Mouse (Mus musculus): Measurements from ENCODE around the gene Mink1. TPM values are rescaled to one million over a fixed set of nuclear protein-coding genes. Genes with fewer than 3 reads are reported as not detected.

Mink1 gene
- polyA plus RNA-seq (2012; rRNA removed) = 111 and 120 TPM in 2 replicates

DNA sequence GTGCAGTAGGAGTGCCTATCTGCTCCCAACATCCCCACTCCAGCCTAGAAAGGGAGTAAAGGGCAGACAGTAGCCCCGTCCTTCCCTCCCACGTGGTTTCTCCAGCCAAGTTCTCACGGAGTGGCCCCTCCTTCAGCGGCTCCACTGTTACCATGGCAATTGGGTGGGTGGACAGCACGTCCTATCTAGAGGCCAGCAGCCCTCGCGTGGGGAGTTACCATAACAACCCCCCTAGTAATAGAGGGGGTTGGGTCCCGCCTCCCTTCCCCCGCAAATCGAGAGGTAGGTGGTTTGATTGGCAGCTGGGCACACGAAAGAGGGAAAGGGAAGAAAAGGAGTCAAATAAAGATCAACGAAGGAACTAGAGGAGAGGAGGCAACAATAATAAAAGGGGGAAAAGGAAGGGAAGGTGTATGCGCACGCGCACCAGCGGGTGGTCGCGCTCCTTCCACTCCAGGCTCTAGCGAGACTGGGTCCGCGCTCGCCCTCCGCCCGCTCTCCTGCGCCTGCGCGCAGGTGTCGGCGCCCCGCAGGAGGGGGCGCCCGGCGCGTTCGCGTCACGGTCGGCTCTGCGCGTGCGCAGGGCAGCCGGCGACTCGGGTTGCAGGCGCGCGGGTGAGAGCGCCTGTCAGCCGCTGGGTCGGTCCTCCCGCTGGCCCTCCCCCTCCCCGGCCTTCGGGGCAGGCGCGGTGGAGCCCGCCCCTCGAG is at the start of gene Mink1:
TSS of gene Mink1 (plus strand) at position 595 of the 708 bp plus-strand sequence.

DNA sequence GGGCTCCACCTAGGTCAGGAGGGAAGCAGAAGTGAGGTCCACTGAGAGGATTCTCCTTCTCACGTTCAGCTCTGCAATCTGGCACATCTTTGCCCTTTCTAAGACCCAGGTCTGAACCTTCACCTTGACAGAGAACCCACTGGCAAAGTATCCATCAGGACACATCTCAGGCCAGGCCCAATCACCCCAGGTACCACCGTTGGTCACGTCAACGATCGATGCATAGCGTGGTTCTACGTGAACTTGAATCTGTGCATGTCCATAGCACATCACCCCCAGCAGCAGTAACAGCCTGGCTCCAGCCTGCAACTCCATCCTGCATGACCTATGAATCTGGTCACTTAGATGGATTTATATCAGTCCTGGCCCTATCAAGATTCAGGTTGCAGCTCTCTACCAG is 48.4 kb upstream of the Mink1 start, which contains the start of gene Vmo1:
TSS of gene Vmo1 (minus strand) at position 329 of the 400 bp plus-strand sequence.

DNA sequence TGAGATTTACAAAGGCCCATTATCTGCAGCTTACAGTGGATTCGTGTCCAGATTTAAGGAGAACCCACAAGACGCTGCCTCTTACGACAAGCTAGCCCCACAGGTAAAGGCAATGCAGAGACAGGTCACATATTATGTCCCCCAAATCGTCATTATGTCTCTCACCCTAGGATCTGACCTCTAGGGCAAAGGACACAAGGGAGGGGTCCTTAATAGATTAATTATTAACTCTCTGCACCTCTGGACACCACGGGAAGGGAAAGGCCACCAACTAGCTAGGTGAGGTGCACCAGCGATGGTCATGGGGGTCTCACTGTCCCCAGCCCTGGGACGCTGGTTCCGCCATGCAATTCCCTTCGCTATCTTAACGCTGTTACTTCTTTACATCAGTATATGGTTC is 43.8 kb upstream of the Mink1 start, which contains the start of gene Gltpd2:
TSS of gene Gltpd2 (plus strand) at position 274 of the 400 bp plus-strand sequence.

GRCm38 (mm10) chr11:70525184-70525678 is 37.5 kb upstream of the Mink1 start, which contains the start of gene Psmb6:
Gene Psmb6, plus strand, starts transcription at chr11:70525367.

GRCm38 (mm10) chr11:70532839-70533238 is 29.8 kb upstream of the Mink1 start, which contains the start of gene Gm40193:
Gene Gm40193, minus strand, starts transcription at chr11:70532939.

DNA sequence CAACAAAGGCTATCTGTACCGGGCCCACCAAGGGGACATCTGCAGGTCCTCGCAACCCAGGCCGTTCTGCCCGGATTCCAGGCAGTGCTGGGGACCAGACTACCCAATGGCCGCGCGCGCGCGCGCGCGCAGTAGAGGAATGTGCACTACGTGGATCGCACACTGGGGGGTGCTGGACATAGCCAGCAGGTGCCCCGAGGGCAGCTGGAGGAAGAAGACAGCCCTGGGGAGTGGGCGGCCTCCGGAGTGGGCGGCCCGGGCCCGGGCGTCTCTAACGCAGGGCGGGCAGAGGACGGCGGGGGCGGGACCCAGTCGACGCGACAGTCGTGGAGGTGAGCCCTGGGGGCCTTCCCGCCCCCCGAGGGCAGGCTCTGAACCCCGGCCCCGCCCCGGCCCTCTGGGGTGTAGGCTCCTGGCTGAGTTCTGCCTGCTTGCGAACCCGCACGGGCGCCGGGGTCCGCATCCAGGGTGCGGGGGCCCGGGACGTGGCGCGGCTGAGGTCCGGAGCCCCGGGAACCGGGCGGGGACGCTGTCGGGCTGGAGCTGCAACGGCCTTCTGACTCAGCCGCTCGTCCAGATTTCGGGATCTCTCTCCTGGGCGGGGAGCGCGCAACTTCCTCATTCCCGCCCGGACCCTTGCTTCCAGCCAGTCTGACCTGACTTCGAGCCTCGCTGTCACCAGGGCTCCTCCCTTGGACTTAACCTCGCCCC is 22.6 kb upstream of the Mink1 start, which contains the start of gene Pld2:
TSS of gene Pld2 (plus strand) at position 188 of the 711 bp plus-strand sequence.

DNA sequence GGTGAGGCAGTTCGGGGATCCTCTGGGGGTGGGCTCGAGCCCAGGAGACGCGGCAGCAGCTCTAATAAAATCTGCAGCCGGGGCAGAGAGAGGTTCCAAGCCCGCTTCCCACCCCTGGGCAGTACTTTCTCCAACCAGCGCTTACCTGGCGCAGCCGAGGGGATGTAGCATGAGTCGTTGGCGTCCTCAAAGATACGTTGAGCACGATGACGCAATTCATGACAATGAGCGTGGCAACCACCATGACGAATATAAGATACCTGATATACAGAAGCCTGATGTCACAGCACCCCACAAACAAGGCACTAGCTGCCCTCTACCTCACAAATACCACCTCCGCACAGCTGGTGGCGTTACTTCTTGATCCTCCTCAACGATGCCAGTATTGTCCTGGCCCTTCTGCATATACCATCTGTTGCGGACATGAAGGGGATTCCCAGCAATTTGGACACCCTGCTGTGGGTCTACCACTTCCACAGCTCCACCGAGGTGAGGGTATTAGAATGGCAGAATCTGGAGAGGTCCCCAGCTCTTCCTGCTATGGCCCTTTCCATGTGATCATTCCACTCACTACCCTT is 52.9 kb downstream of the Mink1 start, which contains the start of gene 4930544D05Rik:
TSS of gene 4930544D05Rik (plus strand) at position 333 of the 578 bp plus-strand sequence.

DNA sequence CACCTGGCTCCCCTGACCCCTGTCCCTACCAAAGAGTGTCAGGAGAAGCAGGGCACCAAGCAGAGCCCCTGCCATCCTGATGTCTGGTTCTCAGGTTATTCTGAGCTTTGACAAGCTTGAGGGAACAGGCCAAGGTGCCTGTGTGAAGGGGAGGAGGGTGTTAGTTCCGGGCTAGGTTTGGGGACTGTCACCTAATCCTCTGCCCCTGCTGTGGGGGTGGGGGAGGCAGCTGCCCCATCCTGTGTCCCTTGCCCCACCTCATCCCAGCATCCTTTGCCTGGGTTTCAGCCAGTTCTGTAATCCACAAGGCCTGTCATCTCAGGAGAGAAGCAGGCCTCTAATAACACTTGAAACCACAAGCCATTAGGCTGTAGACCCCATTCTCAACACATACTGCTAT is 56.4 kb downstream of the Mink1 start, which contains the start of gene Chrne:
TSS of gene Chrne (minus strand) at position 116 of the 400 bp plus-strand sequence.

DNA sequence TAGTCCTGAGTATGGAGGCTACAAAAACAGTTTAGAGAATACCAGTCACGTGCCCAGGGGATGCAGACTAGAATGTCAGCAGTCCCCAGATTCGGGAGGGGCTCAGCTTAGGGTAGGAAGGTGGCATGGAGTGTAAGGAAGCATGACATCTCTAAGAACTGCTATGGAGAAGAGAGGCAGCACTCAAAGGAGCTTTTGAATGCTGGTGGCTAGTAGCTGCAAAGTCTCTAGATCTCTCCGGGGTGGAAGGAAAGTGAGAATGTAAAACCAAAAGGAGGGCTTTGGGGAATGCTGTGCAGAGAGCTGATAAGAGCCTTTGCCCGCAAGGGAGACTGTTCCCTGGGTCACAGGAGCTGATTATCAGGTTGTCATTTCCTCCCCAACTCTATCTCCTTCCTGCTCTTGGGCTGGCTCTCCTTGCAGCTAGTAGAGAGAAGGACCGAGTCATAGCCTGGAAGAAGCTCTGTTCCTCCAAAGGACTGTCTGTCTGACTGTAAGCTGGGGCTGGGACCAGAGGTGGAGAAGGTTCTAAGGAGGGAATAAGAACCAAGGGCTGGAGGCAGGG is 76.1 kb downstream of the Mink1 start, which contains the start of gene Gp1ba:
TSS of gene Gp1ba (plus strand) at position 409 of the 565 bp plus-strand sequence.

GRCm38 (mm10) chr11:70646691-70647650 is 84.3 kb downstream of the Mink1 start, which contains the start of the genes Rnf167 and Slc25a11:
Gene Rnf167, plus strand, starts transcription at chr11:70647235.
Gene Slc25a11, minus strand, starts transcription at chr11:70647479.

DNA sequence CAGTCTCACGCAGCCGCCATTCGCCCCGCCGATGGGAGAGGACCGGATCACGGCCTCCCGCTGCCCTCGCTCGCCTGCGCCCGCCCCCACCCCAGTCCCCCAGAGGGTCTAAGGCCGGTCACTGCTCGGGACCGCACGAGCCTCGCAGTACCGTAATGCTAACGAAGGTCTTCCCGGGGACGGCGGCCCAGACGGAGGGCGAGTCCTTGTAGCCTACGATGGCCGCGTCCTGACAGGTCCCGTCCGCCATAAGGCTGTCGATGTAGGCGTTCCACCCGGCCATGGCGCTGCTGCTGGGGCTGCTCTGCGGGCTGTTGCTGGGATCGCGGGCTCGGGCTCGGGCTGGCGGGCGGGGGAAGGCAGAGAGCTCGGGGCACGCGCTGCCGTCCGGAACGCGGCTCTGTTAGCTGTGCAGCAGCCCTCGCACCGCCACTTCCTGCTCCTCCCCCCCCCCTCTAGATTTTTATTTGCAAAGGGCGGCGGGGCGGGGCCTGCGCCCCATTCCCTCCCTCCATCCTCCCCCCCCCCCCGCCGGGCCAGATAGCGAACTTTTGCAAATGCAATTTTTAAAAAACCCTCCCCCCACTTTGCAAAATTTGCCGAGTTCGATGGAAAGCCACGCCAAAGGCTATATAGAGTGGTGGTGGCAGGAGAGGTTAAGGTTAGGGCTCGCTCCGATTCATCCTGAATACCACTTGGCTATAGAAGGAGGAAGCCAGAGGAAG is 91.7 kb downstream of the Mink1 start, which contains the start of gene Pfn1:
TSS of gene Pfn1 (minus strand) at position 447 of the 725 bp plus-strand sequence.

GRCm38 (mm10) chr11:70656964-70657363 is 94.3 kb downstream of the Mink1 start, which contains the start of gene Eno3:
Gene Eno3, plus strand, starts transcription at chr11:70657202.

Other genes starting within 250 kb of the Mink1 start
- 15.1 and 21.8 TPM in 2 replicates for gene Alox12e, start 240.3 kb upstream of the Mink1 start, polyA plus RNA-seq (2012; rRNA removed)
- 24.3 and 28.5 TPM in 2 replicates for gene Alox15, start 210.8 kb upstream of the Mink1 start, polyA plus RNA-seq (2012; rRNA removed)
- 32.7 and 36.4 TPM in 2 replicates for gene Pelp1, start 152.8 kb upstream of the Mink1 start, polyA plus RNA-seq (2012; rRNA removed)
- gene Arrb2, start 130.2 kb upstream of the Mink1 start, polyA plus RNA-seq (2012; rRNA removed) = 35.9 and 49.5 TPM in 2 replicates
- gene Med11, start 111.0 kb upstream of the Mink1 start, polyA plus RNA-seq (2012; rRNA removed) = 21.2 and 24.3 TPM in 2 replicates
- gene Zmynd15, start 103.4 kb upstream of the Mink1 start, polyA plus RNA-seq (2012; rRNA removed) = 8.7 and 9.5 TPM in 2 replicates
- 37.7 and 41.1 TPM in 2 replicates for gene Cxcl16, start 102.9 kb upstream of the Mink1 start, polyA plus RNA-seq (2012; rRNA removed)
- 2.7 and 3.7 TPM in 2 replicates for gene Tm4sf5, start 57.6 kb upstream of the Mink1 start, polyA plus RNA-seq (2012; rRNA removed)
- 0.50 TPM in 1 of 2 replicates, not detected in the other for gene Vmo1, start 48.3 kb upstream of the Mink1 start, polyA plus RNA-seq (2012; rRNA removed)
- gene Gltpd2, start 43.7 kb upstream of the Mink1 start, polyA plus RNA-seq (2012; rRNA removed) = 0.94 and 1.0 TPM in 2 replicates
- 320 and 440 TPM in 2 replicates for gene Psmb6, start 37.5 kb upstream of the Mink1 start, polyA plus RNA-seq (2012; rRNA removed)
- gene Gm40193, start 29.9 kb upstream of the Mink1 start, polyA plus RNA-seq (2012; rRNA removed) = not detected in 2 replicates
- 31.2 and 31.9 TPM in 2 replicates for gene Pld2, start 22.8 kb upstream of the Mink1 start, polyA plus RNA-seq (2012; rRNA removed)
- not detected in 2 replicates for gene 4930544D05Rik, start 53.0 kb downstream of the Mink1 start, polyA plus RNA-seq (2012; rRNA removed)
- 0.35 TPM in 1 of 2 replicates, not detected in the other for gene Chrne, start 56.3 kb downstream of the Mink1 start, polyA plus RNA-seq (2012; rRNA removed)
- not detected in 2 replicates for gene Gp1ba, start 76.2 kb downstream of the Mink1 start, polyA plus RNA-seq (2012; rRNA removed)
- 94.5 and 104 TPM in 2 replicates for gene Rnf167, start 84.4 kb downstream of the Mink1 start, polyA plus RNA-seq (2012; rRNA removed)
- gene Slc25a11, start 84.6 kb downstream of the Mink1 start, polyA plus RNA-seq (2012; rRNA removed) = 138 and 164 TPM in 2 replicates
- gene Pfn1, start 91.8 kb downstream of the Mink1 start, polyA plus RNA-seq (2012; rRNA removed) = 2,318 and 3,020 TPM in 2 replicates
- gene Eno3, start 94.3 kb downstream of the Mink1 start, polyA plus RNA-seq (2012; rRNA removed) = 11.0 and 11.7 TPM in 2 replicates
- gene Spag7, start 106.5 kb downstream of the Mink1 start, polyA plus RNA-seq (2012; rRNA removed) = 38.2 and 49.8 TPM in 2 replicates
- 25.3 and 32.7 TPM in 2 replicates for gene Camta2, start 125.2 kb downstream of the Mink1 start, polyA plus RNA-seq (2012; rRNA removed)
- 2.7 and 3.5 TPM in 2 replicates for gene Inca1, start 137.3 kb downstream of the Mink1 start, polyA plus RNA-seq (2012; rRNA removed)
- 51.4 and 54.9 TPM in 2 replicates for gene Kif1c, start 137.7 kb downstream of the Mink1 start, polyA plus RNA-seq (2012; rRNA removed)
- gene Zfp3, start 201.3 kb downstream of the Mink1 start, polyA plus RNA-seq (2012; rRNA removed) = 1.9 and 2.1 TPM in 2 replicates
- gene Scimp, start 249.7 kb downstream of the Mink1 start, polyA plus RNA-seq (2012; rRNA removed) = 0.83 and 0.85 TPM in 2 replicates

All from ovary, adult 2 months (tissue).